Mouse (Mus musculus) megakaryocyte, embryonic 14.5 days (primary cell): ENCODE measurements around the gene Ephb6.

ENCODE experiments used
- FLI1 ChIP-seq: IDR thresholded peaks from 2 replicates; pipeline ENCODE4 v1.6.1; 2012; ENCODE audit warnings: low read length, inconsistent platforms, mixed read lengths
- GATA1 ChIP-seq: IDR thresholded peaks from 3 replicates; pipeline ENCODE4 v1.6.1; 2012; ENCODE audit warnings: mixed read lengths, low read length, inconsistent platforms, borderline replicate concordance

GRCm38 (mm10) chr6:41620173-41620798, 15.0 kb downstream of the Ephb6 start:
- TF ChIP-seq FLI1 (no peak), GATA1 (no peak)
